Mouse (Mus musculus) limb, embryonic 12.5 days (tissue): ENCODE measurements around the gene Gm20696. TPM values are rescaled to one million over a fixed set of nuclear protein-coding genes. Genes with fewer than 3 reads are reported as not detected.

ENCODE experiments used
- ATAC-seq: fragments of 200-750 bp; cut with Nextera tagmentation; 2 replicates; pipeline ENCODE4 v1.8.0; 2017; ENCODE audit warnings: low read depth, moderate TSS enrichment; ENCODE audit not compliant: insufficient number of reproducible peaks, insufficient read depth, low FRiP score, low TSS enrichment
- H3K27ac ChIP-seq: fragments of 300-500 bp; sonication (generic); 2 replicates; pipeline ENCODE4 v1.5.1; 2016; ENCODE audit warnings: mild to moderate bottlenecking, moderate library complexity
- H3K27me3 ChIP-seq: fragments of 300-500 bp; sonication (generic); 2 replicates; pipeline ENCODE4 v1.6.1; 2016; ENCODE audit warnings: mild to moderate bottlenecking, moderate library complexity
- H3K36me3 ChIP-seq: fragments of 300-500 bp; sonication (generic); 2 replicates; pipeline ENCODE4 v1.6.1; 2016; ENCODE audit warnings: mild to moderate bottlenecking, moderate library complexity
- H3K4me1 ChIP-seq: fragments of 300-500 bp; sonication (generic); replicated peaks from 2 replicates; pipeline ENCODE4 v1.6.1; 2016
- H3K4me2 ChIP-seq: fragments of 300-500 bp; sonication (generic); 2 replicates; pipeline ENCODE4 v1.6.1; 2016; ENCODE audit warnings: mild to moderate bottlenecking, moderate library complexity
- H3K4me3 ChIP-seq: fragments of 300-500 bp; sonication (generic); replicated peaks from 2 replicates; pipeline ENCODE4 v1.5.1; 2016; ENCODE audit warnings: mild to moderate bottlenecking
- H3K9ac ChIP-seq: fragments of 300-500 bp; sonication (generic); replicated peaks from 2 replicates; pipeline ENCODE4 v1.6.1; 2016; ENCODE audit warnings: mild to moderate bottlenecking, moderate library complexity
- H3K9me3 ChIP-seq: fragments of 300-500 bp; sonication (generic); 2 replicates; pipeline ENCODE4 v1.6.1; 2016; ENCODE audit warnings: mild to moderate bottlenecking, moderate library complexity
- WGBS: fragments of 180-500 bp; shearing (Covaris S2); methylation state at CpG from one replicate; pipeline ENCODE4 v1.1.7; 2016; 5-methylcytosine and 5-hydroxymethylcytosine counted together
- polyA plus RNA-seq: library from polyadenylated mRNA; unstranded; fragments of >200 nt; fragmentation: Nextera tagmentation; extraction: Ambion mirVana; gene quantifications from 2 replicates; pipeline ENCODE4 v1.2.1, GENCODE M21; 2016

Gene Gm20696
- polyA plus RNA-seq, 1 experiment from 2014 or later = 7.6 TPM

GRCm38 (mm10) chr6:99484197-99484725, 182.3 kb downstream of the Gm20696 start:
- Histone ChIP-seq H3K9ac (no peak overlapping the region), H3K4me3 (no peak overlapping the region), H3K36me3 (0 out of 2 replicates have a peak, but pooled peaks cover 3% of the 10 kb centered on the region), H3K4me2 (peak overlapping the region; percentile 54), H3K4me1 (peaks cover 57% of the 10 kb centered on the region), H3K9me3 (no peaks in the 10 kb centered on the region), H3K27me3 (no peaks in the 10 kb centered on the region), H3K27ac (peak overlapping the region; percentile 66)
- peak; percentile 48 for ATAC-seq
- WGBS = 42% methylated on average over 7 of the region's 7 CpGs

GRCm38 (mm10) chr6:99483556-99483955, 183.0 kb downstream of the Gm20696 start:
- peak overlapping the region; percentile 54 for H3K4me2 ChIP-seq
- 20% methylated on average over 10 of the region's 10 CpGs for WGBS
- H3K36me3 ChIP-seq = 0 out of 2 replicates have a peak, but pooled peaks cover 3% of the 10 kb centered on the region
- no peak for ATAC-seq
- H3K4me1 ChIP-seq = peaks cover 53% of the 10 kb centered on the region
- no peak overlapping the region for H3K9ac ChIP-seq
- no peaks in the 10 kb centered on the region for H3K27me3 ChIP-seq
- peak overlapping the region; percentile 66 for H3K27ac ChIP-seq
- no peak overlapping the region for H3K4me3 ChIP-seq
- H3K9me3 ChIP-seq = no peaks in the 10 kb centered on the region

GRCm38 (mm10) chr6:99481568-99481967, 185.0 kb downstream of the Gm20696 start:
- H3K4me3 ChIP-seq = no peak overlapping the region
- no peak overlapping the region for H3K9ac ChIP-seq
- ATAC-seq = no peak
- no peaks in the 10 kb centered on the region for H3K9me3 ChIP-seq
- 46% methylated on average over 7 of the region's 7 CpGs for WGBS
- no peak overlapping the region for H3K4me2 ChIP-seq
- H3K4me1 ChIP-seq = peaks cover 51% of the 10 kb centered on the region
- H3K27me3 ChIP-seq = no peaks in the 10 kb centered on the region
- peak overlapping the region; percentile 4; the same call in 1 of the 2 replicates for H3K27ac ChIP-seq
- H3K36me3 ChIP-seq = 0 out of 2 replicates have a peak, but pooled peaks cover 3% of the 10 kb centered on the region

- no peaks in the 10 kb centered on the region for H3K27me3 ChIP-seq
- no peak overlapping the region for H3K4me2 ChIP-seq
- H3K9me3 ChIP-seq = no peaks in the 10 kb centered on the region
- H3K36me3 ChIP-seq = 0 out of 2 replicates have a peak, but pooled peaks cover 3% of the 10 kb centered on the region
- no peak for ATAC-seq
- 84% methylated on average over 13 of the region's 13 CpGs for WGBS
- H3K4me3 ChIP-seq = no peak overlapping the region
- H3K9ac ChIP-seq = no peak overlapping the region
- no peak overlapping the region for H3K27ac ChIP-seq
- H3K4me1 ChIP-seq = peaks cover 42% of the 10 kb centered on the region
These were observed 187.5 kb downstream of the Gm20696 start for GRCm38 (mm10) chr6:99478873-99479650.

- no peaks in the 10 kb centered on the region for H3K36me3 ChIP-seq
- no peak overlapping the region for H3K27ac ChIP-seq
- H3K9me3 ChIP-seq = no peaks in the 10 kb centered on the region
- no peak overlapping the region for H3K4me3 ChIP-seq
- H3K4me1 ChIP-seq = peaks cover 27% of the 10 kb centered on the region
- WGBS = 71% methylated on average over 9 of the region's 9 CpGs
- H3K27me3 ChIP-seq = no peaks in the 10 kb centered on the region
- no peak overlapping the region for H3K9ac ChIP-seq
- no peak overlapping the region for H3K4me2 ChIP-seq
- ATAC-seq = no peak
These were observed 191.6 kb downstream of the Gm20696 start for GRCm38 (mm10) chr6:99475040-99475439.

- H3K4me1 ChIP-seq = peaks cover 40% of the 10 kb centered on the region
- no peak overlapping the region for H3K4me3 ChIP-seq
- no peaks in the 10 kb centered on the region for H3K36me3 ChIP-seq
- no peak for ATAC-seq
- 74% methylated on average over 5 of the region's 5 CpGs for WGBS
- no peaks in the 10 kb centered on the region for H3K9me3 ChIP-seq
- no peaks in the 10 kb centered on the region for H3K27me3 ChIP-seq
- H3K27ac ChIP-seq = no peak overlapping the region
- H3K9ac ChIP-seq = no peak overlapping the region
- no peak overlapping the region for H3K4me2 ChIP-seq
These were observed 195.7 kb downstream of the Gm20696 start for GRCm38 (mm10) chr6:99470906-99471305.

- H3K4me1 ChIP-seq = peaks cover 34% of the 10 kb centered on the region
- ATAC-seq = no peak; the same call in 1 of the 2 replicates
These were observed 197.3 kb downstream of the Gm20696 start for GRCm38 (mm10) chr6:99469134-99469834.

GRCm38 (mm10) chr6:99467831-99468230, 198.8 kb downstream of the Gm20696 start:
- H3K27ac ChIP-seq = no peak overlapping the region
- no peaks in the 10 kb centered on the region for H3K9me3 ChIP-seq
- H3K4me1 ChIP-seq = peaks cover 34% of the 10 kb centered on the region
- H3K4me2 ChIP-seq = no peak overlapping the region
- WGBS = 49% methylated on average over 3 of the region's 3 CpGs
- ATAC-seq = no peak
- no peak overlapping the region for H3K9ac ChIP-seq
- H3K36me3 ChIP-seq = no peaks in the 10 kb centered on the region
- H3K4me3 ChIP-seq = no peak overlapping the region
- H3K27me3 ChIP-seq = no peaks in the 10 kb centered on the region

More at GRCm38 (mm10) chr6:99469134-99469834, 197.3 kb downstream of the Gm20696 start:
- H3K27ac ChIP-seq = no peak overlapping the region
- no peak overlapping the region for H3K4me2 ChIP-seq
- H3K4me3 ChIP-seq = no peak overlapping the region
- H3K36me3 ChIP-seq = no peaks in the 10 kb centered on the region
- 41% methylated on average over 12 of the region's 12 CpGs for WGBS
- H3K9ac ChIP-seq = no peak overlapping the region
- H3K9me3 ChIP-seq = no peaks in the 10 kb centered on the region
- no peaks in the 10 kb centered on the region for H3K27me3 ChIP-seq

- Histone ChIP-seq H3K4me3 (no peak overlapping the region), H3K27me3 (no peaks in the 10 kb centered on the region), H3K4me1 (peaks cover 34% of the 10 kb centered on the region), H3K27ac (no peak overlapping the region), H3K9ac (no peak overlapping the region), H3K36me3 (no peaks in the 10 kb centered on the region), H3K9me3 (no peaks in the 10 kb centered on the region), H3K4me2 (no peak overlapping the region)
- 17% methylated on average over 8 of the region's 8 CpGs for WGBS
- no peak for ATAC-seq
These were observed 199.5 kb downstream of the Gm20696 start for GRCm38 (mm10) chr6:99467109-99467508.

GRCm38 (mm10) chr6:99466354-99466753, 200.2 kb downstream of the Gm20696 start:
- 80% methylated on average over 8 of the region's 8 CpGs for WGBS
- H3K4me1 ChIP-seq = peaks cover 34% of the 10 kb centered on the region
- H3K27ac ChIP-seq = no peak overlapping the region
- H3K9me3 ChIP-seq = no peaks in the 10 kb centered on the region
- H3K27me3 ChIP-seq = no peaks in the 10 kb centered on the region
- no peaks in the 10 kb centered on the region for H3K36me3 ChIP-seq
- no peak for ATAC-seq
- no peak overlapping the region for H3K4me2 ChIP-seq
- H3K4me3 ChIP-seq = no peak overlapping the region
- no peak overlapping the region for H3K9ac ChIP-seq

- Histone ChIP-seq H3K9ac (no peak overlapping the region), H3K4me2 (no peak overlapping the region), H3K27ac (no peak overlapping the region), H3K27me3 (no peaks in the 10 kb centered on the region), H3K9me3 (no peaks in the 10 kb centered on the region), H3K36me3 (no peaks in the 10 kb centered on the region), H3K4me3 (no peak overlapping the region), H3K4me1 (peaks cover 17% of the 10 kb centered on the region)
- WGBS = 89% methylated on average over 4 of the region's 4 CpGs
- no peak for ATAC-seq
These were observed 202.1 kb downstream of the Gm20696 start for GRCm38 (mm10) chr6:99464449-99464848.
